Mouse (Mus musculus): ENCODE data around the gene Tyro3. TPM values are rescaled to one million over a fixed set of nuclear protein-coding genes. Genes with fewer than 3 reads are reported as not detected.

The Tyro3 gene
- polyA plus RNA-seq (2016; fragmentation: Nextera tagmentation; extraction: Ambion mirVana), result 27.0 and 27.6 TPM in 2 replicates

GRCm38 (mm10) chr2:119797279-119797783 is at the start of gene Tyro3:
TSS of gene Tyro3 (plus strand) at chr2:119797733.
- Histone ChIP-seq H3K4me3 (peak within 1 kb of the TSS; percentile 98; the same call in 1 of the 2 replicates), H3K9me3 (no peaks in the 10 kb centered on the region), H3K4me1 (peaks cover 46% of the 10 kb centered on the region), H3K27ac (no peak within 1 kb of the TSS), H3K27me3 (ENCODE audit: poor library complexity, severe bottlenecking) (peaks cover 47% of the 10 kb centered on the region), H3K36me3 (replicated peaks) (peaks cover 4% of the 10 kb centered on the region; the same call in 1 of the 2 replicates)
- WGBS, result 69% methylated on average over 5 of the region's 5 CpGs
- no peak for DNase-seq (ENCODE audit: extremely low spot score, low spot score)

- peaks cover 95% of the 10 kb centered on the region for H3K27me3 ChIP-seq (ENCODE audit: poor library complexity, severe bottlenecking)
- no peak overlapping the region for H3K27ac ChIP-seq
- WGBS, result 79% methylated on average over 13 of the region's 13 CpGs
- H3K9me3 ChIP-seq, result no peaks in the 10 kb centered on the region
- H3K4me3 ChIP-seq, result no peak overlapping the region
- H3K4me1 ChIP-seq, result peaks cover 10% of the 10 kb centered on the region
- no peaks in the 10 kb centered on the region for H3K36me3 ChIP-seq (replicated peaks)
- DNase-seq (ENCODE audit: extremely low spot score, low spot score), result no peak
These were observed 48.3 kb upstream of the Tyro3 start for GRCm38 (mm10) chr2:119749260-119749659.

GRCm38 (mm10) chr2:119757601-119758100 is 39.9 kb upstream of the Tyro3 start:
- no peak for DNase-seq (ENCODE audit: extremely low spot score, low spot score)
- Histone ChIP-seq H3K9me3 (peaks cover 3% of the 10 kb centered on the region; the same call in 1 of the 2 replicates), H3K27me3 (ENCODE audit: poor library complexity, severe bottlenecking) (peaks cover 98% of the 10 kb centered on the region), H3K36me3 (replicated peaks) (no peaks in the 10 kb centered on the region), H3K27ac (peak overlapping the region; percentile 62), H3K4me1 (peaks cover 25% of the 10 kb centered on the region), H3K4me3 (peak overlapping the region; percentile 65)
- WGBS, result 2% methylated on average over 26 of the region's 31 CpGs

- Histone ChIP-seq H3K36me3 (replicated peaks) (peaks cover 2% of the 10 kb centered on the region), H3K27me3 (ENCODE audit: poor library complexity, severe bottlenecking) (peaks cover 94% of the 10 kb centered on the region), H3K4me1 (peaks cover 25% of the 10 kb centered on the region), H3K27ac (peak overlapping the region; percentile 62), H3K4me3 (peak overlapping the region; percentile 65), H3K9me3 (peaks cover 3% of the 10 kb centered on the region; the same call in 1 of the 2 replicates)
- DNase-seq (ENCODE audit: extremely low spot score, low spot score), result peak; percentile 29
- WGBS, result under 1% methylated on average over 62 of the region's 77 CpGs
These were observed 39.3 kb upstream of the Tyro3 start for GRCm38 (mm10) chr2:119758101-119758843.

- peaks cover 11% of the 10 kb centered on the region for H3K36me3 ChIP-seq (replicated peaks)
- peak; percentile 29 for DNase-seq (ENCODE audit: extremely low spot score, low spot score)
- WGBS, result 5% methylated on average over 44 of the region's 44 CpGs
- peaks cover 25% of the 10 kb centered on the region for H3K4me1 ChIP-seq
- peaks cover 3% of the 10 kb centered on the region; the same call in 1 of the 2 replicates for H3K9me3 ChIP-seq
- H3K27ac ChIP-seq, result peak overlapping the region; percentile 62; the same call in 1 of the 2 replicates
- H3K4me3 ChIP-seq, result peak overlapping the region; percentile 65
- H3K27me3 ChIP-seq (ENCODE audit: poor library complexity, severe bottlenecking), result peaks cover 87% of the 10 kb centered on the region
These were observed 38.4 kb upstream of the Tyro3 start for GRCm38 (mm10) chr2:119758844-119759835.

- peaks cover 3% of the 10 kb centered on the region; the same call in 1 of the 2 replicates for H3K9me3 ChIP-seq
- DNase-seq (ENCODE audit: extremely low spot score, low spot score), result no peak
- peak within 1 kb of the TSS; percentile 65; the same call in 1 of the 2 replicates for H3K4me3 ChIP-seq
- peaks cover 22% of the 10 kb centered on the region for H3K36me3 ChIP-seq (replicated peaks)
- no peak within 1 kb of the TSS for H3K27ac ChIP-seq
- peaks cover 76% of the 10 kb centered on the region for H3K27me3 ChIP-seq (ENCODE audit: poor library complexity, severe bottlenecking)
- WGBS, result 12% methylated on average over 9 of the region's 9 CpGs
- peaks cover 25% of the 10 kb centered on the region for H3K4me1 ChIP-seq
These were observed 37.3 kb upstream of the Tyro3 start, which contains the start of gene Ltk for GRCm38 (mm10) chr2:119760251-119760650. TSS of gene Ltk (minus strand) at chr2:119760431.

GRCm38 (mm10) chr2:119762276-119762675 is 35.3 kb upstream of the Tyro3 start:
- peaks cover 56% of the 10 kb centered on the region for H3K27me3 ChIP-seq (ENCODE audit: poor library complexity, severe bottlenecking)
- WGBS, result 85% methylated on average over 1 of the region's 1 CpGs
- peaks cover 25% of the 10 kb centered on the region for H3K4me1 ChIP-seq
- no peak overlapping the region for H3K4me3 ChIP-seq
- DNase-seq (ENCODE audit: extremely low spot score, low spot score), result no peak
- peaks cover 1% of the 10 kb centered on the region; the same call in 1 of the 2 replicates for H3K9me3 ChIP-seq
- peaks cover 40% of the 10 kb centered on the region for H3K36me3 ChIP-seq (replicated peaks)
- H3K27ac ChIP-seq, result no peak overlapping the region

GRCm38 (mm10) chr2:119763924-119764323 is 33.6 kb upstream of the Tyro3 start:
- Histone ChIP-seq H3K4me3 (no peak overlapping the region), H3K9me3 (no peaks in the 10 kb centered on the region), H3K27ac (no peak overlapping the region), H3K36me3 (replicated peaks) (peaks cover 53% of the 10 kb centered on the region), H3K27me3 (ENCODE audit: poor library complexity, severe bottlenecking) (peaks cover 39% of the 10 kb centered on the region), H3K4me1 (peaks cover 10% of the 10 kb centered on the region)
- DNase-seq (ENCODE audit: extremely low spot score, low spot score), result no peak
- 81% methylated on average over 4 of the region's 4 CpGs for WGBS

- no peak for DNase-seq (ENCODE audit: extremely low spot score, low spot score)
- Histone ChIP-seq H3K4me3 (no peak overlapping the region), H3K36me3 (replicated peaks) (peaks cover 87% of the 10 kb centered on the region), H3K27me3 (ENCODE audit: poor library complexity, severe bottlenecking) (peaks cover 6% of the 10 kb centered on the region), H3K27ac (no peak overlapping the region), H3K9me3 (no peaks in the 10 kb centered on the region), H3K4me1 (no peaks in the 10 kb centered on the region)
- WGBS, result 94% methylated on average over 6 of the region's 6 CpGs
These were observed 30.3 kb upstream of the Tyro3 start for GRCm38 (mm10) chr2:119767246-119767645.

- H3K4me1 ChIP-seq, result peaks cover 15% of the 10 kb centered on the region
- DNase-seq (ENCODE audit: extremely low spot score, low spot score), result peak; percentile 90
- H3K27me3 ChIP-seq (ENCODE audit: poor library complexity, severe bottlenecking), result no peaks in the 10 kb centered on the region
- peak within 1 kb of the TSS; percentile 90 for H3K27ac ChIP-seq
- H3K4me3 ChIP-seq, result peak within 1 kb of the TSS; percentile 67
- no peaks in the 10 kb centered on the region for H3K9me3 ChIP-seq
- WGBS, result under 1% methylated on average over 44 of the region's 44 CpGs
- H3K36me3 ChIP-seq (replicated peaks), result peaks cover 30% of the 10 kb centered on the region
These were observed 10.2 kb upstream of the Tyro3 start, which contains the start of gene Rpap1 for GRCm38 (mm10) chr2:119787206-119787883. TSS of gene Rpap1 (minus strand) at chr2:119787537.

- Histone ChIP-seq H3K4me3 (no peak overlapping the region), H3K27me3 (ENCODE audit: poor library complexity, severe bottlenecking) (no peaks in the 10 kb centered on the region), H3K9me3 (no peaks in the 10 kb centered on the region), H3K27ac (no peak overlapping the region), H3K36me3 (replicated peaks) (peaks cover 8% of the 10 kb centered on the region), H3K4me1 (peaks cover 15% of the 10 kb centered on the region)
- DNase-seq (ENCODE audit: extremely low spot score, low spot score), result no peak
- 88% methylated on average over 2 of the region's 2 CpGs for WGBS
These were observed 7.5 kb upstream of the Tyro3 start for GRCm38 (mm10) chr2:119789996-119790395.
